Mouse (Mus musculus) megakaryocyte, adult 5-6 weeks (primary cell): Measurements from ENCODE around the gene Tiam1. TPM values are rescaled to one million over a fixed set of nuclear protein-coding genes. Genes with fewer than 3 reads are reported as not detected.
A peak's percentile ranks its signal among the peaks of the same experiment; 100 is the strongest.

Source experiments
- ATAC-seq: 2 replicates; pipeline ENCODE4 v1.8.0; 2016; ENCODE audit warnings: mild to moderate bottlenecking, inconsistent platforms; ENCODE audit not compliant: poor library complexity, severe bottlenecking
- total RNA-seq, 2 experiments: library from RNA; stranded (forward) in 1 of 2; stranded (reverse) in 1 of 2; fragments of 153-499, 151-499 nt in 1 of 2; fragments of 221-1000, 200-1000 nt in 1 of 2; gene quantifications; 2 replicates each; pipeline versions ENCODE4 v1.2.3 to v1.2.4; 2015 to 2017

Gene Tiam1
- total RNA-seq, 2 experiments from 2014 or later: 60.0 to 61.3 TPM

- ATAC-seq: no peak
These were observed 136.1 kb downstream of the Tiam1 start for GRCm38 (mm10) chr16:90007391-90007977.

DNA sequence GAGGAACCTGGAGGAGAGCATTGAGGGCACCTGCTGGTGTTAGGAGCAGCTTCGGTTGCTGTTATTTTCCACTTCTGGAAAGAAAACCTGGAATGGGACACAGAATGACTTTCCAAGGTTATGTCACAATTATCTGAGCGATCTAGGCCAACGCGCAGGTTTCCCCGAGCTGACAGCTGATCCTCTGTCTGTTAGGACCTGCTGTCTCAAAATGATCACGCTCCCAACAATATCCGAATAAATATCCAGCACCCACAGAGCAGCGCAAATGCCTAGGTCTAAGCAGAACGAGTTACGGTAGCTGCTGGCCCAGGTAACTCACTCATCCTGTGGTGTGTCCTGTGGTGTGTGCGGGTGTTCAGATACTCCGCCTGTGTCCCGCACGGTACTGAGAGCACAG lies 140.0 kb downstream of the Tiam1 start:
- ATAC-seq: no peak

- no peak for ATAC-seq
These were observed 148.4 kb downstream of the Tiam1 start for GRCm38 (mm10) chr16:89995155-89995554.

GRCm38 (mm10) chr16:89993991-89994825 lies 149.4 kb downstream of the Tiam1 start:
- peak; percentile 88 for ATAC-seq

- no peak; the same call in 1 of the 2 replicates for ATAC-seq
These were observed 150.1 kb downstream of the Tiam1 start for GRCm38 (mm10) chr16:89993506-89993905.

- ATAC-seq: no peak
These were observed 151.8 kb downstream of the Tiam1 start for GRCm38 (mm10) chr16:89991701-89992152.

DNA sequence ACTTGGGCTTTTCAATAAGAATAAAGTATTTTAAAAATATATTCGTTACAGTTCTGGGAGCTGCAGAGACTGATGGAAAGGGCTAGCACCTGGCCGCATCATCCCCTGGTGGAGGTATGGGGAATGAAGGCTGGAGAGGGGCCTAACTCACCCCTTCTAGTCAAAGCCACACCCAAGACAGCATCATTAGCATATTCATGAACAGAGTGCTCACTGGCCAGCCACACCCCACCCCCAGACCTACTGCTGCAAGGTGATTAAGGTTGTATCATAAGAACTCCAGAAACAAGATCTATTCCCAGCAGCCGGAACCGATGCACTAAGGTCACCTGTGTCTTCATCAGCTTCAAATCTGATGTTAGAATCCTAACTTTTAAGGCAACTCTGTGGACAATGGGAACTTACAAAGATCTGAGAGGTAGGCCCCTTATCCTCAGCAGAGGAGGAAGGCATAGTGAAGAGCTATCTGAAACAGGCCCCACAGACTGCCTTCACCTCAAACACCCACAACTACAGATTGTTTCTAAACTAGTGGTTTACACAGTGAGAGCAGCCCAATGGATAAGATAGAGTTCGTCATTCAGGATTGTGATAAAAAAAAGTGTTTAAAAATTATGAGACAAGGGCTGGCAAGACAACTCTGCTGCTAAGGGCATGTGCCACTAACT lies 153.1 kb downstream of the Tiam1 start:
- ATAC-seq: no peak

GRCm38 (mm10) chr16:89989816-89990215 lies 153.8 kb downstream of the Tiam1 start:
- no peak for ATAC-seq

- ATAC-seq: peak; percentile 85
These were observed 156.8 kb downstream of the Tiam1 start for GRCm38 (mm10) chr16:89986672-89987362.

DNA sequence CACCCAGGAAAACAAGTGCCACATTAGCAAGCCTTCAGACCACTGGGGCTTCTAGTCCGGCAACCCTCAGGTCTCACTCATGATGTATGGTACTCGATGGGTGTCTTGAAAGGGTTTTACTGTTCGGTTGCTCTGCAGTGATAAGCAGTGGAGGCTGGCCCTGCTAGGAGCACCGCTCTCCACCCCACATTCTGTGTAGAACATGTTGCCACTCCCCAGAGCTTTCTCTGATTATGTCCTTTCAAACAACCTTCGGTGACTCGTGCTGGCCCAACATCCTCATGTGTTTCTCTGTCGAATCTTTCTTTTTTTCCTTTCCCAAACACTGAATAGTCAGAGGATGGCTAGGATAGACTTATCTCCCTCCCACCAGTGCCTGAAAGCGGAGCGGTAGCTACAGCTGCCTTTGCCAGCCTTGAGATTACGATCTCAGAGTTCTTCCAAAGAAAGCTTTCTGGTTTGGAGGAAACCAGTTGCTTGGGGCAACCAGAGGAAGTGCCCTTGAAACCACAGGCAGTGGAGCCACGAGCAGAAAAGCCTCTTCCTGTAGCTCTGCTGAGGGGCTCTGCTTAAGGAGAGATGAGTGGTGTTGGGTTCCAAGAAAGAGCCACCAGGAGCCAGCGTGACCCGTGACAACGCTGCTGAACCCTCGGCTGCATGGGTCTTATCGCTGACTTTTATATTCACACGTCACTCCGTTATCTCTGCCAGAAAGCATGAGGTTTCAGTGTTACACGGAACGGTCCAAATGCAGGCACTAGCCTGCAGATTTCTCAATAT lies 157.7 kb downstream of the Tiam1 start:
- ATAC-seq: peak; percentile 83

- peak; percentile 93 for ATAC-seq
These were observed 163.4 kb downstream of the Tiam1 start for GRCm38 (mm10) chr16:89980075-89980744.

GRCm38 (mm10) chr16:89975441-89975840 lies 168.1 kb downstream of the Tiam1 start:
- ATAC-seq: no peak

DNA sequence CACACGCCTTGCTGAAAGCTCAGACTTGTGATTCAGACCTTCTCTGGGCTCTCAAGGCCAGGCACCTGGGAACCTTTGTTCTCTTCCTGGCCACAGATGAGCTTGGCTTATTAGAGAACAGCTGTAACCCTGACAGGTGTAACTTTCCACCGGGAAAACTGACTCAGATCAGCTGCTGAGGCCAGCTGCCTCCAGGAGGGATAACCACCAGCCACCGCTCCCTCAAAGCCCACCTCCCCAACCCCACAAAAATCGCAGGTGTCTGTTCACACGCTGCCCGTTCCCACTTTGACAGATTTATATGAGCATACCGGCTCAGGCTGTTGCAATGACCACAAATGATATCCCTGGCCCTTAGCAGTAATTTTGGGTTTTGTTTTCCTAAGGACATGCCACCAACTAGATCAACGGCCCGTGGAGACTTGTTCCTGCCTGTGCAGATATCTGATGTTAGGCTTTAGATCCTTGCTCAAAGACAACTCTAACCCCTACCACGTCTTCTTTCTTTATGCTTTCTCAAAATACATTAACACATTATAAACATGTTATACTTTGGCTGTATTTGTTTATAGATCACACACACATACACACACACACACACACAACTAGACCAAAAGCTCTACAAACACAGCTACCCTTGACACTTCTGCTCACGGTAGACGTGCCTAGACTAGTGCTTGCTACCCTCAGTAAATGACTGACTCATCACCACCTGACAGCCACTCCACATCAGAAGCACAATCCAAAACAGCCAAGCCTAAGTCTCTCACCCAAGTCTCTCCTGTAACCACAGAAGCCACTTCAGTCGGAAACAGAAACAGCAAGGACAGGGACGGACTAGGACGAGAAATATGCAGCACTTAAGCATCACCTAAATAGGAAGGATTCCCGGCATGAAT lies 169.5 kb downstream of the Tiam1 start:
- ATAC-seq: no peak

GRCm38 (mm10) chr16:89972854-89973487 lies 170.6 kb downstream of the Tiam1 start:
- peak; percentile 94 for ATAC-seq

DNA sequence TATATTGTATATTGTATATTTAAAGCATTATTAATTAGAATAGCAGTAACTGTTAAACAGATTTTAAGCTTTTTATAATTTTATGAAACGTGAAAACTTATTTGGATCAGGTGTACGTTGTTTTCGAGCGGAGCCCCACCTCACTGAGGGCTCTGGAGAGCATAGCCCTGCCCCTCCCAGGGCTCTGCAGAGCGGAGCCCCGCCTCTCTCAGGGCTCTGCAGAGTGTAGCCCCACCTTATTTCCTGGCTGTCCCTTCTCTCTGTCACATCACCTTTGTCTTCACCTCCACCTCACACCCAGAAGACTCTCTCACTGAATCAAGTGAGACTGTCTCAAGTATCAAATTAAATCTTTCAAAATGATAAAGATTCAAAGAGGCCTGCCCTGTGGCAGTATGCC lies 171.6 kb downstream of the Tiam1 start:
- ATAC-seq: no peak

DNA sequence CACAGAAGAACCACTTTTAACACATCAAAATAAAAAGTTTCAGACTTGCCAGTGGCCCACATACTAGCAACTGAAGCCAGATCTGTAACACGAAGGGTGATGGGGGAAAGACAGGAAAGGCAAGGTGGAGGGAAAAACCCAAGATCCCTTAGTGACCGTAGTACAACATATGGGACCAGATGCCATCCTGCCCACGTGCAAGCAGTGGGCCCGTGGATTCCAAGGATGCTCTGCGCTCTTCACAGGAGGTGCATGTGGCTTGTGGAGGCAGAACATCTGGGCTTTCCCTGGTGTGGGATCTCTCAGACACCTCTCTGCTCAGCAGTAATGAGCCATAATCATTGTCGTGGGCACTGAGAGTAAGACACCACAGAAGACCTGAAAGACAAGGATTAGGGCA lies 175.5 kb downstream of the Tiam1 start:
- no peak for ATAC-seq

GRCm38 (mm10) chr16:89962876-89963275 lies 180.7 kb downstream of the Tiam1 start:
- no peak for ATAC-seq

GRCm38 (mm10) chr16:89960904-89961303 lies 182.7 kb downstream of the Tiam1 start:
- ATAC-seq: no peak
